ENCODE assay signal across 8 mouse cellular contexts in the genomic region with DNA sequence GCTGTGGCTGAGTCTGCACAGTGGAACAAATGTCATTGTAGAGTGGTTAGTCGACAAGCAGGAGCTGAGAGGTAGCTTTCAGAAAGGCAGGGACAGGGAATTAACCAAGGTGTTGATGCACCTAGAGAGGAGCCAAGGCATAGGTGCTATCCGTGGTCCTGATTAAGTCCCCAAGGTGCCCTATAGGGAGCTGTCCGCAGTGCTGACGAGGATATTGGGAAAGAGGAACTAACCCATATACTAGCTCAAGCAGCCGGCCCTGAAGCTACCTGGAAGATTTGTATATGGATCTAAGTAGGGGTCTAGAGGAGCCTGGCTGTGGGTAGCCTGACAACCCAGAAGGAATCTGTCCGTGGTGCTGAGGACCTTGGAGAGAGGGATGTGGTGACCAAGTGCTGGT. TPM values are rescaled to one million over a fixed set of nuclear protein-coding genes. Genes with fewer than 3 reads are reported as not detected.
DNase-seq lines count a peak whose midpoint lies in the region; ATAC-seq lines count a peak whose summit lies in the region.
"Had no signal": no experiment of that assay in that cellular context is flagged by ENCODE, and none has a peak within 500 bp of the region (broad histone marks: within the 10 kb centered on the region; RNA-seq: fewer than 3 reads in every experiment).

No protein-coding gene starts in this region.

- no peaks in the 10 kb centered on the region for H3K27me3 ChIP-seq in kidney, embryonic 16.5 days (ENCODE audit: insufficient read depth, low read length)
- H3K27me3 ChIP-seq in neural tube, embryonic 11.5 days (ENCODE audit: control insufficient read depth, insufficient read depth, low read length): no peaks in the 10 kb centered on the region

- H3K9ac ChIP-seq in kidney, embryonic 16.5 days (replicated peaks; ENCODE audit: low read length): no peak overlapping the region
- H3K9ac ChIP-seq in neural tube, embryonic 11.5 days (ENCODE audit: low read length): no peak overlapping the region

- no peaks in the 10 kb centered on the region for H3K36me3 ChIP-seq in kidney, embryonic 16.5 days (ENCODE audit: insufficient read depth, low read length)
- H3K36me3 ChIP-seq in neural tube, embryonic 11.5 days (ENCODE audit: control insufficient read depth, insufficient read depth, low read length): no peaks in the 10 kb centered on the region

- no peak overlapping the region for H3K4me3 ChIP-seq in kidney, embryonic 16.5 days (ENCODE audit: low read length)
- H3K4me3 ChIP-seq in neural tube, embryonic 11.5 days (ENCODE audit: low read depth, low read length): no peak overlapping the region

- no peaks in the 10 kb centered on the region for H3K4me1 ChIP-seq in kidney, embryonic 16.5 days (ENCODE audit: insufficient read depth, low read length)
- H3K4me1 ChIP-seq in neural tube, embryonic 11.5 days (ENCODE audit: control insufficient read depth, insufficient read depth, low read length): no peaks in the 10 kb centered on the region

- peak; percentile 39 for DNase-seq in ovary, postnatal 36 days (ENCODE audit: low spot score)
- no peak for DNase-seq in ovary, postnatal 10 days (ENCODE audit: low spot score)
- peak; percentile 90 for DNase-seq in c-Kit-positive CD71-negative TER-119-negative erythroid progenitor cells, embryonic 14.5 days (ENCODE audit: low read depth)
- peak; percentile 63 for DNase-seq in neural tube, embryonic 11.5 days (ENCODE audit: low spot score)
- DNase-seq in frontal cortex, adult 2 months (ENCODE audit: extremely low spot score in 1 of 2, low spot score in 1 of 2): no peak
- no peak for DNase-seq in left cerebral cortex, adult 9 months (ENCODE audit: low spot score in 2 of 2)

- ATAC-seq in kidney, embryonic 16.5 days (ENCODE audit: low FRiP score, low TSS enrichment): peak; percentile 46; the same call in 1 of the 2 replicates
- no peak for ATAC-seq in neural tube, embryonic 11.5 days (ENCODE audit: insufficient read depth, low FRiP score, low TSS enrichment)

- no peak overlapping the region for H3K27ac ChIP-seq in kidney, embryonic 16.5 days (ENCODE audit: low read length)
- no peak overlapping the region for H3K27ac ChIP-seq in neural tube, embryonic 11.5 days (ENCODE audit: low read depth, low read length)

- 3% methylated on average over 6 of the region's 6 CpGs for WGBS in kidney, embryonic 16.5 days
- 15% methylated on average over 6 of the region's 6 CpGs for WGBS in neural tube, embryonic 11.5 days

- H3K4me2 ChIP-seq in kidney, embryonic 16.5 days (replicated peaks; ENCODE audit: low read depth, low read length): no peak overlapping the region
- no peak overlapping the region for H3K4me2 ChIP-seq in neural tube, embryonic 11.5 days (ENCODE audit: low read depth)

- H3K9me3 ChIP-seq in kidney, embryonic 16.5 days (ENCODE audit: low read length): no peaks in the 10 kb centered on the region
- no peaks in the 10 kb centered on the region for H3K9me3 ChIP-seq in neural tube, embryonic 11.5 days (ENCODE audit: control insufficient read depth, low read length)

RNA-seq across cellular contexts. Expression of gene A230050P20Rik, which starts 11.3 kb away (rescaled TPM):
- polyA plus RNA-seq in kidney, embryonic 16.5 days (2015; fragmentation: Nextera tagmentation; extraction: Ambion mirVana): 18.8 and 20.1 TPM in 2 replicates
- polyA plus RNA-seq in neural tube, embryonic 11.5 days (2014; fragmentation: Nextera tagmentation; extraction: Ambion mirVana): 0.65 and 0.94 TPM in 2 replicates
- 227 and 254 TPM in 2 replicates for polyA plus RNA-seq in frontal cortex, adult 2 months (2012; rRNA removed)

RNA-seq across cellular contexts. Expression of gene Angptl6, which starts 22.4 kb away (rescaled TPM):
- polyA plus RNA-seq in kidney, embryonic 16.5 days (2015; fragmentation: Nextera tagmentation; extraction: Ambion mirVana): 2.9 and 3.6 TPM in 2 replicates
- 4.0 and 5.7 TPM in 2 replicates for polyA plus RNA-seq in neural tube, embryonic 11.5 days (2014; fragmentation: Nextera tagmentation; extraction: Ambion mirVana)
- polyA plus RNA-seq in frontal cortex, adult 2 months (2012; rRNA removed): 11.5 and 13.6 TPM in 2 replicates

RNA-seq across cellular contexts. Expression of gene Ppan, which starts 30.8 kb away (rescaled TPM):
- polyA plus RNA-seq in kidney, embryonic 16.5 days (2015; fragmentation: Nextera tagmentation; extraction: Ambion mirVana): 94.3 and 95.3 TPM in 2 replicates
- 60.8 and 64.0 TPM in 2 replicates for polyA plus RNA-seq in neural tube, embryonic 11.5 days (2014; fragmentation: Nextera tagmentation; extraction: Ambion mirVana)
- polyA plus RNA-seq in frontal cortex, adult 2 months (2012; rRNA removed): 48.3 and 49.1 TPM in 2 replicates

RNA-seq across cellular contexts. Expression of gene Rdh8, which starts 38.8 kb away (rescaled TPM):
- polyA plus RNA-seq in kidney, embryonic 16.5 days (2015; fragmentation: Nextera tagmentation; extraction: Ambion mirVana): not detected in 2 replicates
- not detected in 2 replicates for polyA plus RNA-seq in neural tube, embryonic 11.5 days (2014; fragmentation: Nextera tagmentation; extraction: Ambion mirVana)
- not detected in 2 replicates for polyA plus RNA-seq in frontal cortex, adult 2 months (2012; rRNA removed)
- polyA plus RNA-seq: heart, embryonic 14.5 days had no signal

RNA-seq across cellular contexts. Expression of gene Eif3g, which starts 41.3 kb away (rescaled TPM):
- 299 and 319 TPM in 2 replicates for polyA plus RNA-seq in kidney, embryonic 16.5 days (2015; fragmentation: Nextera tagmentation; extraction: Ambion mirVana)
- 352 and 373 TPM in 2 replicates for polyA plus RNA-seq in neural tube, embryonic 11.5 days (2014; fragmentation: Nextera tagmentation; extraction: Ambion mirVana)
- 115 and 117 TPM in 2 replicates for polyA plus RNA-seq in frontal cortex, adult 2 months (2012; rRNA removed)

Comparison
In these comparisons a context has a peak if more than half of its experiments do, and no peak if none do; other contexts are left out.
1. DNase-seq: peak in ovary, postnatal 36 days (single experiment), c-Kit-positive CD71-negative TER-119-negative erythroid progenitor cells, embryonic 14.5 days (single experiment) and neural tube, embryonic 11.5 days (single experiment); none in ovary, postnatal 10 days (single experiment), frontal cortex, adult 2 months (0 of 2) and left cerebral cortex, adult 9 months (0 of 2).
2. RNA of gene A230050P20Rik, which starts 11.3 kb away (polyA plus RNA-seq): 227 to 254 TPM in frontal cortex, adult 2 months; 18.8 to 20.1 TPM in kidney, embryonic 16.5 days and 0.65 to 0.94 TPM in neural tube, embryonic 11.5 days; every median in the first group is over 10 times any median in the second.